Mouse (Mus musculus) gastrocnemius, adult 8-10 months (tissue): ENCODE measurements at regions not wholly inside any gene's neighbourhood (a gene's known extent, or its start where the extent isn't known, plus 50 kb on each side); places are given as distances from the start of the nearest gene placed in this dataset.

Experiments used
- DNase-seq, 2 experiments: peaks; one replicate each; pipeline ENCODE4 v3.0.0; 2022; ENCODE audit warnings: low spot score in 2 of 2

DNA sequence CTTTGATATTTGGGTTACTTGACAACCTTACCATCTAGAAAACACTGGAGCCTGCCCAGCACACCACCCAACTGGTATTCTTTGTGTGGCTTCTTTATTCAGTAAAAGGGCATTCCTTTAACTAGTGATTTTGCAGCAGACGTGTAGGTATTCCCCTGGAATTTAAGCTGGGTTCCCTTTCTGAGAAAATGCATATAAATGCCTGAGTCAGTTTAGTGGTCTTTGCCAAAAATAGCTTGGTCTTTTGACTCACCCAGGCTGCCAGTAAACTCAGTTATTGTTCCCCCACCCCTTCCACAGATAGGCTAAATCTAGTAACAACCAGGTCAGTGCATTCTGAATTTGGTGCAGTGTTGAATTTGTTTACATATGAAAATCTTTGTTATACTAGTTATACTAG is 450.6 kb downstream of the Gm7489 start:
- DNase-seq: no peak

- no peak for DNase-seq
These were observed 469.0 kb downstream of the Gm7489 start for GRCm38 (mm10) chr15:54353753-54354152.

GRCm38 (mm10) chr15:54358731-54359130 is 474.0 kb downstream of the Gm7489 start:
- DNase-seq: peak in 1 of 2 experiments; percentile 4
